Mouse (Mus musculus): Measurements from ENCODE around the gene Fbxw21.

DNA sequence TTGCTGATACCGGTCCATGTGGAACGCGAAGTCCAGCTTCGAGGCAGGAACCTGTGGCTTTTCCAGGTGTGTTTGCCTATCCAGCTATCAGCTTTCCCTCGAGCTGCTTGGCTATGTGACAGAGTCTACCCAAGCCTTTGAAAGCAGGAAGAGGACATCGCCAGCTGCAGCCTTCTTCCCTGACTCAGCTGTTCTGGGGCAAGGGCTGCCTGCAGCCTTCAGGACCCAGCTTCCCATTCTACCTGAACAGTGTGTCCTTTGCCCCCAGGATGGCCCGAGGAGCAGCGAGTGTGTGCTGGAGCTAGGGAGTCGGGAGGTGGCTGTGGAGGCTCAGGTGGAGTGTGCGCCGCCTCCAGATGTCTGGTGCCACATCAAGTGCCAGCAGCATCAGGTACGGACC, 56.2 kb downstream of the Fbxw21 start:
- TF ChIP-seq EP300 (IDR thresholded peaks at IDR 0.05; ENCODE audit: low read depth), result no peak
- TF ChIP-seq CTCF (IDR thresholded peaks at IDR 0.05; ENCODE audit: low read depth), result no peak

All from heart, postnatal 0 days (tissue).